Mouse (Mus musculus) MEL (cell line): ENCODE measurements at regions not wholly inside any gene's neighbourhood (a gene's known extent, or its start where the extent isn't known, plus 50 kb on each side); places are given as distances from the start of the nearest gene placed in this dataset.

ENCODE experiments used
- DNase-seq: peaks from one replicate; pipeline ENCODE4 v3.0.0; 2011; ENCODE audit warnings: low read depth, low spot score
- H3K27ac ChIP-seq: 2 replicates; pipeline ENCODE4 v1.5.1; 2012; ENCODE audit warnings: low read depth, mild to moderate bottlenecking, control low read depth, low read length, moderate library complexity; ENCODE audit not compliant: control insufficient read depth
- H3K27me3 ChIP-seq, 2 experiments: fragments of 150-350 bp in 1 of 2; sonication (generic) in 1 of 2; 2 replicates each; pipeline ENCODE4 v1.6.1; 2012; ENCODE audit warnings: low read length in 2 of 2, mild to moderate bottlenecking in 2 of 2, improper control_type of control experiment in 1 of 2, moderate library complexity in 1 of 2; ENCODE audit not compliant: insufficient read depth in 2 of 2, control insufficient read depth in 1 of 2
- H3K36me3 ChIP-seq, 2 experiments: 2 replicates each; pipeline ENCODE4 v1.6.1; 2012 to 2014; ENCODE audit warnings: low read length in 2 of 2, improper control_type of control experiment in 1 of 2, inconsistent platforms in 1 of 2, mild to moderate bottlenecking in 1 of 2; ENCODE audit not compliant: insufficient read depth in 2 of 2, control insufficient read depth in 1 of 2
- H3K4me1 ChIP-seq, 2 experiments: fragments of 150-350 bp in 1 of 2; sonication (generic) in 1 of 2; 2 replicates each; pipeline ENCODE4 v1.6.1; 2012; ENCODE audit warnings: low read length in 2 of 2, improper control_type of control experiment in 1 of 2, mild to moderate bottlenecking in 1 of 2; ENCODE audit not compliant: insufficient read depth in 2 of 2, control insufficient read depth in 1 of 2
- H3K4me3 ChIP-seq, 2 experiments: fragments of 150-350 bp in 1 of 2; sonication (generic) in 1 of 2; 2 replicates each; pipeline ENCODE4 v1.5.1; 2012; ENCODE audit warnings: low read depth in 2 of 2, low read length in 2 of 2, mild to moderate bottlenecking in 2 of 2, moderate library complexity in 2 of 2, control low read depth in 1 of 2, improper control_type of control experiment in 1 of 2; ENCODE audit not compliant: control insufficient read depth in 1 of 2, insufficient read depth in 1 of 2
- H3K79me2 ChIP-seq: 2 replicates; pipeline ENCODE4 v1.6.1; 2012; ENCODE audit warnings: mild to moderate bottlenecking, low read length, moderate library complexity; ENCODE audit not compliant: control insufficient read depth, poor library complexity, insufficient read depth
- H3K9ac ChIP-seq: 2 replicates; pipeline ENCODE4 v1.6.1; 2012; ENCODE audit warnings: low read depth, mild to moderate bottlenecking, control low read depth, low read length, moderate library complexity; ENCODE audit not compliant: control insufficient read depth, poor library complexity, severe bottlenecking
- H3K9me3 ChIP-seq: fragments of 150-350 bp; sonication (generic); replicated peaks from 2 replicates; pipeline ENCODE4 v1.6.1; 2012; ENCODE audit warnings: mild to moderate bottlenecking, low read length, improper control_type of control experiment, moderate library complexity; ENCODE audit not compliant: insufficient read depth
- BHLHE40 ChIP-seq: IDR thresholded peaks from 2 replicates; pipeline ENCODE4 v1.6.1; 2012; ENCODE audit warnings: low read depth, mild to moderate bottlenecking, inconsistent platforms, low read length, improper control_type of control experiment, borderline replicate concordance
- CTCF ChIP-seq, 3 experiments: IDR thresholded peaks in 2 of 3; conservative IDR thresholded peaks in 1 of 3; 2 replicates each; pipeline ENCODE4 v1.5.1; 2011 to 2012; ENCODE audit warnings: low read length in 3 of 3, low read depth in 2 of 3, mild to moderate bottlenecking in 2 of 3, improper control_type of control experiment in 1 of 3, inconsistent platforms in 1 of 3, mixed read lengths in 1 of 3, moderate library complexity in 1 of 3; ENCODE audit not compliant: control insufficient read depth in 1 of 3, insufficient read depth in 1 of 3, poor library complexity in 1 of 3, severe bottlenecking in 1 of 3
- EP300 ChIP-seq, 2 experiments: IDR thresholded peaks; 2 replicates each; pipeline ENCODE4 v1.6.1; 2011; ENCODE audit warnings: improper control_type of control experiment in 2 of 2, low read length in 2 of 2, low read depth in 1 of 2, mild to moderate bottlenecking in 1 of 2
- GATA1 ChIP-seq: IDR thresholded peaks from 2 replicates; pipeline ENCODE4 v1.6.1; 2011; ENCODE audit warnings: low read depth, low read length, improper control_type of control experiment
- HCFC1 ChIP-seq: IDR thresholded peaks from 2 replicates; pipeline ENCODE4 v1.6.1; 2012; ENCODE audit warnings: low read depth, mild to moderate bottlenecking, inconsistent platforms, low read length, improper control_type of control experiment, moderate library complexity
- JUND ChIP-seq: IDR thresholded peaks from 2 replicates; pipeline ENCODE4 v1.6.1; 2011; ENCODE audit warnings: low read depth, mild to moderate bottlenecking, improper control_type of control experiment, low read length
- MAFK ChIP-seq: IDR thresholded peaks from 2 replicates; pipeline ENCODE4 v1.6.1; 2011; ENCODE audit warnings: low read depth, mild to moderate bottlenecking, low read length, improper control_type of control experiment, borderline replicate concordance
- MAX ChIP-seq: IDR thresholded peaks from 2 replicates; pipeline ENCODE4 v1.6.1; 2011; ENCODE audit warnings: low read length, improper control_type of control experiment
- MXI1 ChIP-seq: IDR thresholded peaks from 2 replicates; pipeline ENCODE4 v1.6.1; 2011; ENCODE audit warnings: mild to moderate bottlenecking, low read depth, low read length, improper control_type of control experiment
- POLR2A ChIP-seq, 2 experiments: IDR thresholded peaks; 2 replicates each; pipeline ENCODE4 v1.6.1; 2011 to 2012; ENCODE audit warnings: low read length in 2 of 2, mild to moderate bottlenecking in 2 of 2, control low read depth in 1 of 2, improper control_type of control experiment in 1 of 2, low read depth in 1 of 2, moderate library complexity in 1 of 2; ENCODE audit not compliant: control insufficient read depth in 1 of 2, insufficient read depth in 1 of 2, poor library complexity in 1 of 2
- POLR2AphosphoS5 ChIP-seq: IDR thresholded peaks from 2 replicates; pipeline ENCODE4 v1.6.1; 2012; ENCODE audit warnings: low read depth, borderline replicate concordance, mild to moderate bottlenecking, inconsistent platforms, low read length, moderate library complexity, mixed read lengths
- RCOR1 ChIP-seq: IDR thresholded peaks from 2 replicates; pipeline ENCODE4 v1.6.1; 2012; ENCODE audit warnings: low read depth, mild to moderate bottlenecking, inconsistent platforms, low read length, improper control_type of control experiment
- SMC3 ChIP-seq: IDR thresholded peaks from 2 replicates; pipeline ENCODE4 v1.6.1; 2011; ENCODE audit warnings: low read depth, low read length, improper control_type of control experiment
- USF2 ChIP-seq, 2 experiments: IDR thresholded peaks; 2 replicates each; pipeline ENCODE4 v1.6.1; 2011 to 2012; ENCODE audit warnings: improper control_type of control experiment in 2 of 2, low read length in 2 of 2, borderline replicate concordance in 1 of 2, inconsistent platforms in 1 of 2, low read depth in 1 of 2, mild to moderate bottlenecking in 1 of 2; ENCODE audit not compliant: insufficient read depth in 1 of 2
- ZKSCAN1 ChIP-seq: IDR thresholded peaks from 2 replicates; pipeline ENCODE4 v1.6.1; 2012; ENCODE audit warnings: low read depth, mild to moderate bottlenecking, inconsistent platforms, low read length, improper control_type of control experiment, moderate library complexity
- ZMIZ1 ChIP-seq: IDR thresholded peaks from 2 replicates; pipeline ENCODE4 v1.6.1; 2012; ENCODE audit warnings: low read depth, mild to moderate bottlenecking, inconsistent platforms, low read length, improper control_type of control experiment, moderate library complexity

- H3K27ac ChIP-seq: no peak overlapping the region
- H3K9me3 ChIP-seq: no peaks in the 10 kb centered on the region
- no peaks in the 10 kb centered on the region for H3K4me1 ChIP-seq
- no peaks in the 10 kb centered on the region for H3K36me3 ChIP-seq
- TF ChIP-seq BHLHE40 (no peak), CTCF (IDR thresholded peaks at IDR 0.05 in 2 of 3, conservative IDR thresholded peaks at IDR 0.05 in 1 of 3; ENCODE audit: control insufficient read depth in 1 of 3, insufficient read depth in 1 of 3, low read depth in 2 of 3, low read length in 3 of 3, poor library complexity in 1 of 3, severe bottlenecking in 1 of 3) (no peak), MXI1 (no peak), RCOR1 (no peak), GATA1 (no peak), MAX (no peak), ZKSCAN1 (no peak), JUND (no peak), POLR2A (IDR thresholded peaks at IDR 0.05; ENCODE audit: control insufficient read depth in 1 of 2, insufficient read depth in 1 of 2, low read depth in 1 of 2, low read length in 2 of 2, poor library complexity in 1 of 2) (no peak), HCFC1 (no peak), MAFK (no peak), POLR2AphosphoS5 (no peak), USF2 (IDR thresholded peaks at IDR 0.05; ENCODE audit: borderline replicate concordance in 1 of 2, insufficient read depth in 1 of 2, low read depth in 1 of 2, low read length in 2 of 2) (no peak), ZMIZ1 (no peak), EP300 (IDR thresholded peaks at IDR 0.05; ENCODE audit: low read depth in 1 of 2, low read length in 2 of 2) (no peak)
- TF ChIP-seq, all 39 proteins: peak for 0
- no peak for DNase-seq
- Histone ChIP-seq H3K4me3 (no peak overlapping the region), H3K27me3 (no peaks in the 10 kb centered on the region), H3K79me2 (no peaks in the 10 kb centered on the region), H3K9ac (no peak overlapping the region)
Measured at GRCm38 (mm10) chr17:45240545-45240944, 193.0 kb downstream of the Cdc5l start.

GRCm38 (mm10) chr17:45237246-45237645 is 196.3 kb downstream of the Cdc5l start:
- no peak overlapping the region for H3K27ac ChIP-seq
- no peaks in the 10 kb centered on the region for H3K36me3 ChIP-seq
- H3K9me3 ChIP-seq: no peaks in the 10 kb centered on the region
- H3K4me1 ChIP-seq: no peaks in the 10 kb centered on the region
- no peak for DNase-seq
- H3K9ac ChIP-seq: no peak overlapping the region
- no peak overlapping the region for H3K4me3 ChIP-seq
- no peaks in the 10 kb centered on the region for H3K79me2 ChIP-seq
- no peaks in the 10 kb centered on the region for H3K27me3 ChIP-seq
- peak; percentile 25; the same call in 1 of the 2 replicates for TF ChIP-seq SMC3
- no peak for TF ChIP-seq ZKSCAN1
- TF ChIP-seq CTCF (IDR thresholded peaks at IDR 0.05 in 2 of 3, conservative IDR thresholded peaks at IDR 0.05 in 1 of 3; ENCODE audit: control insufficient read depth in 1 of 3, insufficient read depth in 1 of 3, low read depth in 2 of 3, low read length in 3 of 3, poor library complexity in 1 of 3, severe bottlenecking in 1 of 3): peak; percentile 15 to 41 (median 34)
